Mouse (Mus musculus) heart, adult 18-20 months (tissue): ENCODE results near the gene Lhx5. TPM values are rescaled to one million over a fixed set of nuclear protein-coding genes. Genes with fewer than 3 reads are reported as not detected.
A peak's percentile ranks its signal among the peaks of the same experiment; 100 is the strongest.

Experiments used
- DNase-seq, 2 experiments: peaks; one replicate each; pipeline ENCODE4 v3.0.0; 2021 to 2022; ENCODE audit warnings: mixed read lengths in 1 of 2
- long read RNA-seq, 2 experiments: library from polyadenylated mRNA; stranded (forward); transcript quantifications; one replicate each; pipeline ENCODE4 v2.0.0; 2021
- total RNA-seq, 2 experiments: library from RNA; stranded (reverse); gene quantifications; 2 replicates each; pipeline ENCODE4 v1.2.3; 2021

The Lhx5 gene
- total RNA-seq, result not detected
- long read RNA-seq, experiment 1, result 0 reads
- long read RNA-seq, experiment 2, result 0 reads

DNA sequence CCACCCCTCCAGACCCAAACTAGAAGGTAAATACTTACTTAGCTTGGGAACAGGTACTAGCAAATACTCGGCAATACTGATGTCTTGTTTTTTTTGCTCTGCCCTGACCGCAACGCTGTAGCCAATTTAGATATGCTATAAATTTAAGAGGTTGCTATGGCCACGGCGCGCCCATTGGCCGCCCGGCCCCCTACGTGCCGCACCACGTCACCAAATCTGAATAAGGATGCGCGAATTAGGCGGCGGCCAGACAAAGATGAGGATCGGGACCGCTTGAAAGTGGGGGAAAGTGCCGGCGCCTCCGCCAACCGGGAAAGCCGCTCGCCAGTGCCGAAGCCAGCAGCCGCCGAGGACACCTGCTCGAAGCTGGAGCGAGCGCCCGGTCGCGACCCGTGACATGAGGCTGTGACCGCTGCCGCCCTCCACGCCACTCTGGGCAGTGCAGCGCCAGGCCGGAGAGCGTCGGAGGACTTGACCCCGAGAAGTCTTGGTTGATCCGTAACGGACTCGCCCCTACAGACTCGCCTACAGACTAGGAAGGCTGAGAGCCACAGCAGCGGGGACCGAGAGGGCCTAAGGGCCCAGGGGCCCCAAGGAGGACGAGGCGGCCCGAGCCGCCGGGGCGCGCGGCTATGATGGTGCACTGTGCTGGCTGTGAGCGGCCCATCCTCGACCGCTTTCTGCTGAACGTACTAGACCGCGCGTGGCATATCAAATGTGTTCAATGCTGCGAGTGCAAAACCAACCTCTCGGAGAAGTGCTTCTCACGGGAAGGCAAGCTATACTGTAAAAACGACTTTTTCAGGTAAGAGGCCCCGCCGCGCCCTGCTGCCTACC is at the start of gene Lhx5:
Gene Lhx5 (plus strand): TSS at position 51 of the 837 bp plus-strand sequence.
- no peak for DNase-seq

DNA sequence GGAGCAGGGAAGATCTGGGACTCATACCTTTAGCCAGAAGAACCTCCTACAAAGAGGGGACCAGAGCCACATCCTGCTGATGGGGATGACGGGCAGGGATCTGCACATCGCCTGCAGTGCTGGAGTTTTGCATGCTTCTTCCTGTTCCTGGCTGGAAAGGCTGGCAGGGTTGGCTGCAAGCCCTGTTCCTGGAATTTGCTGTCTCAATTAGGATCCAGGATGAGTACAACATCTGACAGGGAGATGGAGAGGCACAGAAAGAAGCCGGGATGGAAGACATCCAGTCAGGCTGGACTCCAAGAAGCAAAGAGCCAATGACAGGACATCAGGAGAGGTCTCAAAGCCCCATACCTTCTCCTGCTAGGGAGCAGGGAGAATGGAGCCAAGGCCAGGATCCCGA is 45.1 kb upstream of the Lhx5 start:
- DNase-seq, result no peak

DNA sequence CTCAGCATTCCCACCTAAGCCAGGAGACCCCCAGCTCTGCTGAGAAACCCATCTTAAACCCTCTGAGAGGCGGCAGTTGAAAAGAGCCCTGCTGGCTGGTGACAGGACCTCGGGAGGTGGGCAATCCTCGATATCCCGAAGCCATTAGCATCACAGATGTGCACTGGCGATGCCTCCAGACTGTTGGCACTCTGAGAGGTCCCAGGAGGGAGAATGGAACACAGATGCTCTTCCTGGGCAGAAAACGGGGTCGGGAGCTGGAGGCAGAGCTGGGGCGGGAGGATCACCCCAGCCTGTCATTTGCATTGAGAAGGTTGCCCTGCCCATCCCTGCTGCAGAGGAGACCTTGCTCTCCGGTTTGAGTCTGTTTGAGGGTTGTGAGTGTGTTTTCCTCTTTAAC is 42.7 kb upstream of the Lhx5 start:
- no peak for DNase-seq

DNA sequence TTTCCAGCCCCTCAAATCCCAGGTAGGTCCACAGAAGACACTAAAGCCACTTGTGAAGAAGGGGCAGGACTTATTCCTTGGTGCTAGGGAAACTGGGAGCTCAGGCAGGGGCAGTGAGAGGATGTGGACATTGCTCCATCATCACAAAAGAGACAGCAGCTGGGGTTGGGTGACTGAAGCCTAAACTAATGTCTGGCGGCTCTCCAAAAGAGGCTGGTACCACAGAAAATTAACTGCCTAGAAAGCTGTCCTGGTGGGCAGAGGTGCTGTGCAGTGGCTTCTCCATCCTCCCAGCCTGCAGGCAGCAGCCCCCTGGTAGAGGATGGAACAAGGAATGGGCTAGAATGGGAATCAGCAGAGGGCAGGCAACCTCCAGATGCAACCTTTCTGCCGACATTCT is 41.5 kb upstream of the Lhx5 start:
- DNase-seq, result no peak

DNA sequence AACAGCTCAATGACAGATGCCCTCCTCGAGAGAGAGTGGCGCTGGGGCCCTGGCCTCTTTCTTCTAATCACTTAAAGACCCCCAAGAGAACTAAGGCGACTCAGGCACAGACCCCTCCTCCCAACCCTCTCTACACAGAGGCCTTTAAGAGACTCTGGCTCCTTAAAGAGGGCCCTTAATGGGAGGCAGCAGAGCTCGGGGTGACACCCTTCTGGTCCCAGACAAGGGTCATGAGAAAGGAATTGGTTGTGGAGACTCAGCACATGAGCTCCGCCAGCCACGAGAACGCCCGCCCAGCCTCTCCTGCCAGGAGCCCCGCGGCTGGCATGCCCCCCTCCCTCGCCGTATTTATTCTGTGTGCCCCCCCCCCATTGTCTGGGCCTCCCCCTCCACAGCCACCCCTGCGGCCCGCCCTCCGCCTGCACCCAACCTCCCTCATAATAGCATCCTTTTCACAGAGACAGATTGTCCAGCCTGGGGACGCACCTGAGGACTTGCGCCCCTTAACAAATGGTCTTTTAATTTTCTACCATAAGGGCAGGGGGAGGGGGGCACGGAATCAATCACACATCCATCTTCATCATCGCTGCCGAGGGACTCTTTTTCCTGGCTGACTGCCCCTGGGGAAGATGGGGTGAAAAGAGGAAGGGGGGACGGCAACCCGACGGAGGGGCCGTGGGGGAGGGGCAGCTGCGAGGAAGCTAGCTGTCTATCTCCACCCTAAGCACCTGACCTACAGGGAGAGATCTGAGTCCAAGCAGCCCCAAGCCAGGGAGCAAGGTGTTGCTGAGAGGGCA is 37.4 kb upstream of the Lhx5 start:
- no peak for DNase-seq

DNA sequence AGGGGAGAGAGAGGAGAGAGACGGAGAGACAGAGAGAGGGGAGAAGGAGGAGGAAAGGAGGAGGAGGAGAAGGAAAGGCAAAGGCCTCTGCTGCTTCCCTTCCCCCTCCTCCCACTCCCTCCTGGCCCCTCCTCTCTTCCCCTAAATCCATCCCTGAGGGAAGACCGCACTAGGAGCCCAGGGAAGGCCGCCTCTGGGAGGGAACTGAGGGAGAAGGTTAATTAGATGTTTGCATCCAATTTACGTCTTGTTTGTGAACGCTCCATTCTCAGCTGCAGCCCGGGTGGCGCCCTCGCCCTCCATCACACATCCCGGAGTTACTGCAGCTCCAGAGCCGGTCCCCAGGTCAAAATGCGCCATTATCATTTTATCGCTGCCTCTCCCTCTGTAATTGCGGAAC is 33.5 kb upstream of the Lhx5 start:
- DNase-seq, result no peak

DNA sequence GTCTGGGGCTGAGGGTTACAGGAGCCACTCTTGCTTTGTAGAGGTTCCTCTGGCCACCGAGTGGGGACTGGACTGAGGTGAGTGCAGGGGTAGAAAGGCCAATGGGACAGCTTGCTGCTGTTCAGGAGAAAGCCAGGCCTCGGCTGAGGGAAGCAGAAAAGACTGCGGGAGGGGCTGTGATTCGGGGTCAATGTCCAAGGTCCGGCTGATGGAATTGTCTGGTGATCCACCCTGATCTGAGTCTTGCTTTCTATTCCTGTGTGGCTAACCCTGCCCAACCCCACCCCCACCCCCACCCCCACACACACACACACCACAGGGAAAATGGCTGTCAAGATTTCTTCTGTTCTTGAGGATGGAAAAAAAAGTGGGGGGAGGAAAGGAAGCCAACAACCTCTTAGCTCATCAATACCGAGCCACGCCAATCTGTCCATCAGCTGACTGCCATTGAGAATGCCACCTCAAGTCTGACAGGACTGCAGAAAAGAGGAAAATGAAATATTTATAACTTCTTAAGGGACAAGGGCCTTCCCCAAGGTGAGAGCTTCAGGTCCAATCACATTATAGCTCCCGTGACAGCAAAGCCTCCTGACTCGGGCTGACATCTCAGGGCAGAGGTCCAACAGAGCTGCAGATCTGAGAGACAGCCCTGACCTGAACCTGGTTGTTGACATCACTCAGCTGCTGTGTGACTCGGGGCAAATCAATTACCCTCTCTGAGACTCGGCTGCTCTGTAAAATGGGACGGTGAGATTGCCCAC is 26.5 kb upstream of the Lhx5 start:
- DNase-seq, result no peak

DNA sequence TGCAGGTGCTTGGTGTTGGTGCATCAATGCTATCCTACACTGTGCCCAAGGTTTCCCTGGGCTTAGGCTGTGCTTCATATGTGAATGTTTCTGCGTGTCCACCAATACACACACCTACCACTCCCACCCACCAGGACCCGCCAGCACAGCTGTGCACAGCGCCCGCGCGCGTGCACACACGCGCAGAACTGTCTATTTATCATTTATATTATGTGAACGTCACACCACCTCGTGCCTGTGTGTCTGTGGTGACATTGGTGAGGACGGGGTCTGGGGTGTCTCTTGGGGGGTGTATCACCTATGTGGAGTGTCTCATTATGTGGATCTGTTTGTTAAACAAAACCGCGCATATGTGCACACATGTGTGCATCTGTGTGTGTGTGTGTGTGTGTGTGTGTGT is 22.6 kb upstream of the Lhx5 start:
- no peak for DNase-seq

DNA sequence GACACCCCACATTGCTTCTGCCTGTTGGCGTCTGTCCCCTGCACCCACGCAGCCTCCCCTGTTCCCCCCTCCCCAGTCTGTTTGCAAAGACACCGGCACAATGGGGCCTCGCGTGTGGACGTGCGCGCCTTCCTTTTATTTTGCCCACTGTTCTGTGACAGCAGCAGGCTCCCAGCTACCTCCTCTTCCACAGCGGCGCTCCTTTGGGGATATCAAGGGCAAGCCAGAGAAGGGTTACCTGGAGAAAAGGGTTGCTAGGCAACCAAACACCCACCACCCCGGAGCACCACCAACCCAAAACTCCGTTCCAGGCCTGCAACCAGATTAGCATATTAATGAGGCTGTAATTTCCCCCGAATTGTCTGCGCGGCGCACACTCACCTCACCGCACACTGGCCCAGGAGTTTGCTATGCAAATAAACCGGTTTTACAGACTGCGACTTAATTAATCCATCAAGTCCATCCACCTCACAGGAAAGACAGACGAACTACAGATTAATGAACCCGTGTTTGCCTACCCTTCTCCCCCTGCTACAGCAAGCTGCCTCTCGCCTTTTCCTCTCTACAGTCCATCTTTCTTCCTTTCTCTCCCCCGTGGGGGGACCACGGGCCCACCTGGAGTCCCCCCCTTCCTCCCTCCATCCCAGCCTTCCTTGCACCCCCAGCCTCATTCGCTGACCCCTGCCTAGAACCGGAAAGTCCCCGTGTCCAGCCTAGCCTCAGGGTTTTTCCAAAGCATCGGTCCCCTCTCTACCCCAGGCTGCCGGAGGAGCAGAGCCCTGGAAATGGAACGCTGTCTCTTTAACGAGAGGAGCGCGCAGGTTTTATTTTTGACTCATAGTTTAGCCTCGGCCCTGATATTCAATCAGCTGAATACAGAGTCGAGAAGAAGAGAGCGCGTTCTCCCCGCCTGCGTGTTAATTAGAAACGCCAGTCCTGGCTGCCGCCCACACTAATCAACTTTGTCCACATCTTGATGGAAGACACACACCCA is 21.8 kb upstream of the Lhx5 start:
- DNase-seq, result no peak

DNA sequence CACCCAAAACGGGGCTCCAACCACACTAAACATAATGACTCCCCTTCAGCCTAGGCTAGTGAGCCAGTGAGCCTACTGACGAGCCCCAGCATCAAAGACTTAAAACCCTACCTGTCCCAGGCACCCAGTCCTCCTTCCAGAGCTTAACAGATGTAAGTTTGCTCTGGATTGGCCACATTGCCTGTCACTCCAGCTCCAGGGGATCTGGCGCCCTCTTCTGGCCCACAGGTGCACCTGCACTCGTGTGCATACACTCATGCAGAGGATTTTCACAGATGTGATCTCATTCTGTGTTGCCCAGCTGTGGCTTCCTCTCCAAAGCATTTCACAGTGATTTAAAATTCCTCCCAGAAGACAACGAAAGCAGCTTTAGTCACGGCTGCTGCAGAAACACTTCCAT is 18.1 kb upstream of the Lhx5 start:
- no peak for DNase-seq

DNA sequence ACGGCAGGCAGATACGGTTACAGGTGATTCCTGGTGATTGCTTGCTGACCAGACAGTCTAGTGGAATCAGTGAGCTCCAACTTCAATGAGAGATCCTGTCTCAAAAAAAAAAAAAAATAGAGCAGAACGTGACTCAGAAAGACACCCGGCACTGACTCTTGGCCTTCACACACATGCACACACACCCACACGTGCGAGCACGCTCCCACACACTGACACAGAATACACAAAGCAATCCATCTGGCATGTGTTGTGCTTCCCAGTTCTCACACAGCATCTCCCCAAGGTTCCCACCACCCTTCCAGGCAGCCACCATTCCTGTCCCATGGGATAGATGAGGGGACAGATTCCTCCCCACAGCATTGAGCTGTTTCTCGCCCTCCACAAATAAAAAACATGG is 11.4 kb upstream of the Lhx5 start:
- no peak for DNase-seq

DNA sequence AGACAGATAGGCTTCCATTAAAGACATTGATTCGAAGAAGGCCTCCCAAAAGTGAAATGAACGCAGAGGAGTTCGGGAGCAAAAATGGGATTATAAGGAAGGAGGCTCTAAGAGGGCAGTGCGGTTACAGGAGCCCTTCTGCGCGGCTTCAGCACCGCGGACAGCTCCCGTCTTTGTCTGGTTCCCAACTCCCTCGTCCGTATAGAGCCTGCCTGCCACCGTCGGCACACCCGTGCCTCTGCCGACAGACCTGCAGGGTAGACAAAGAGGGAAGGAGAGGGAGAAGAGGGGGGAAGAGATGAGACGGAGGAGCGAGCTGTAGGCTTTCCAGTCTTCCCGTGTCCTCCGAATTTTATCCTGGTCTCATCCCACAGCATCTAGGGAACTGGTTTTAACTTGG is 7.5 kb upstream of the Lhx5 start:
- peak; percentile 41 to 76 for DNase-seq

DNA sequence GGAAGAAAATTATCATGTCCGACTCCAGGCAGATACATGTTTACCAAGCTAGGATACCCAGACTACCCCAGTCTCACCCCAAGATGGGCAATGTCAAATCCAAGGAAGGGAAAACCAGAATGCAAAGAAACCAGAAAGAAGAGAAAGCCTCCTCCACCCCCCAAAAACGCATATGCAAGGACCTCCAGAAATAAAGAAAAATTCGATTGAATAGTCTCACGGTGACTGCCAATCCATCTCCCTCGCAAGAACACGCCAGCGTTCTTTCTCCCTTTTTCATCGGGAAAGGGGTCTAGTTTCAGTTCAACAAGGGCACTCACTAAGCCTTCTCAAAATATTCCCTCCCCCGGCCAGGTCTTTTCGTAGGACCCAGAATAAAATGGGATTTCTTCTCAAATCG is 6.8 kb upstream of the Lhx5 start:
- no peak for DNase-seq

DNA sequence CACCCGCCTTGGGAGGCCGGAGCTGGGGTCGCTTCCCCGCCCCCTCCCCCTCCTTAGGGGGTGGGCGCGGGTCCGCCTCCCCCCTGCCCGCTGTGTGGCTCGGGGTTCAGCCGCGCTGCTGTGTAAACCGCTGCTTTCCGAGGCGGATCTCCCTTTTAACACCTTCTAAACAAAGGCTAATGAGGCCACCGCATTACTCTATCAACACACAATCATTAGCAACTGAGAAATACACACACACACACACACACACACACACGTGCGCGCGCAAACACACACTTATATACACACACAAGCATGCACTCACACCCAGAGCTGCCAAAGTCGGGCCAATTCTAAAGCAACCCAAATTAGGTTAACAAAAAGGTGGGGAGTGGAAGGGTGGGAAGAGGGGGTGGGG is 5.8 kb upstream of the Lhx5 start:
- no peak for DNase-seq

DNA sequence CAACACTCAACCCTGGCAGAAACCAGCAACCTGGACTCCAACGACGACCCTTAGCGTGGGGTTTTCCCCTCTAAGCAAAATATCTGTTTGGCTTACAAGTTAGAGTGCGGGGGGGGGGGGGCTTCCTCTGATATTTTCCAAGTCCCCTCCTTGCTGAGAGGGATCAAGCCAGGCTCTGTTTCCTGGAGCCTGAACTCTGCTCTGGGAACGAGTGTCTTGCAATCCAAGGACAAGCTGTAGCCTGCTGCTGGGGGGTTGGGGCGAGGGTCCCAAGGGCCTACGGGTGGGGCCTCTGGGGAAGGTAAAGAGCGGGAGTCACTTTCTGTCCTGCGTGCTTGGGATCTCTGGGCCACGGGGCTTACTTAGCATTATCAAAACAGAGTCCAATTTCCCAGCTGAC is 4.9 kb upstream of the Lhx5 start:
- no peak for DNase-seq

DNA sequence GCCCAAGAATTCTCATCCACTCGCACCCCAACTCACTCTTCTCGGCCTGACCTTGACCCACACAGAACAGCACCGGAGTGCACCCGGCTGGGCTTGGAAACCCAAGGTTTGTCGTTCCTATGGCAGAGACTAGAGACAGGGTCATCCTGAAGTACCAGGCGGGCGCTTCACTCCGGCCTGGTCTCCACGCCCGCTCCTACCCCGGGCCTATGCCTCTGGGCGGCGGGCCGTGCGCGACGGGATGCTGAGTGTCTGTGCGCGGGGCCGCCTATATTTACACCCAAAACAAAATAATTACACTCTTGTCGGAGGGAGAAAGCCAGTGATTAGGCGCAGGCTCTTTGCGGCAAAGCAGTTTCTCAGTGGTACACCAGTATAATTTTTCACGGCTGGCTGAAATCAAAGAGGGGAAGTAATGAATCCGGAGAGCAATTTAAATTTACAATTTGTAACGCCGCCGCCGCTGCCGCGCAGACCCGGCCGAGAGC is 4.0 kb upstream of the Lhx5 start:
- DNase-seq, result no peak

DNA sequence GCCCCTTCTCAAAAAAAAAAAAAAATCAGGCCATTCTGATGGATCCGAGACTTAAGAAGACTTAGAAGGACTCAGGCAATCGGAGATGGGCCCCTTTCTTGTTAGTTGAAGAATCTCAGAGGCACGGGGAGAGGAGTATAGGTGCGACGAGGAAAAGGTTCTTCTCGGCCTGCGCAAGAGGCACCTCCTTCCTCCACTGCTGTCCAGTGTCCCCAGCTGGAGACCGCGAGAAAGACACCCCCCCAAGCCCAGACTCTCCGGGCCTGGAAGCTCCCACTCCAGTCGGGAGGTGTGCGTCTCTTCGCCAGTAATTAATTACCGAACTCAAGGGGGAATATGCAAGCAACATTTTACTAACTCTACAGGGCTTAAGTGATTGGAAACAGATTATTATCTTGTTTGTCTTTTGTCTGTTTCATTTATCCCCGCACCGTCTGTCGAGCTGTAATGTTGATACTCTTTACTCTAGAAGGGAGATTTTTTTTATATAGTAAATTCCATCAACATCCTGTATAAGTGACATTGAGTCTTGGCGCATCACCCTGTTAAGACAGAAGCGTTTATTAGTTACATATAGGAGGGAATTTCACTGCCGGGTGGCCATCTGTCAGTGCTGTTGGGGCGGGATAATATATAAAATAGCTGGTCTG is 3.2 kb upstream of the Lhx5 start:
- DNase-seq, result no peak

DNA sequence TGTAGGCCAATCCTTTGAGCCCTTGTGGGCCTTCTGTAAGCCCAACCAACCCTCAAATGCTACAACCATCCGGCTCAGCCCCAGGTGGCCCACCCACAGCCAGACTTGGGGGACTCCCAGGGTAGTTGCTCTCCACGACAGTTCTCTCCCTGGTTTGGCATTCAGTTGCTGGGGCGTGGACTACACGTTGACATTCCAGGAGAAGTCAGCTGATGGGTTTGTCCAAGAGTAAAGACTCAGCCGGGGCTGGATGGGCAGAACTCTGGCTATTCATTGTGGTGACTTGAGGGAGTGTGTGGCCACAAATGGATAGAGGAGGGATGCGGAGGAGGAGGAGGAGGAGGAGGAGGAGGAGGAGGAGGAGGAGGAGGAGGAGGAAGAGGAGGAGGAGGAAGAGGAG is 2.5 kb upstream of the Lhx5 start:
- DNase-seq, result no peak

DNA sequence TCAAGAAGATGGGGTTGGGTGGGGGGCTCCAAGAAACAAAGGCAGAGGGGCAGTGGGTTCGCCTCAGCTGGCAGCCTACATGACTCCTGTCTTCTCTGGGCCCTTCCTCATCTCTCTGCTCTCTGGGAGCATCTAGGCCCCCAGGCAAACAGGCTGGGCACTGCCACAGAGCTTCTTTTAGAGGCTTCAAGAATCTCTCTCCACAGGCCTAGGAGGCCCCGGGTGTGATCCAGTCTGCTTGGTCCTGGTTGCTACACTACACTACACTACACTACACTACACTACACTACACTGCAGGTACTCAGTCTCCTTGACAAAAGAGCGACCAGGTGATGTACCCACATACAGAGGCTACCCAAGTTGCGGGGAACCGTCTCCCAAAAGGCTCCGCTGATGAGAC is 1.8 kb upstream of the Lhx5 start:
- DNase-seq, result no peak

DNA sequence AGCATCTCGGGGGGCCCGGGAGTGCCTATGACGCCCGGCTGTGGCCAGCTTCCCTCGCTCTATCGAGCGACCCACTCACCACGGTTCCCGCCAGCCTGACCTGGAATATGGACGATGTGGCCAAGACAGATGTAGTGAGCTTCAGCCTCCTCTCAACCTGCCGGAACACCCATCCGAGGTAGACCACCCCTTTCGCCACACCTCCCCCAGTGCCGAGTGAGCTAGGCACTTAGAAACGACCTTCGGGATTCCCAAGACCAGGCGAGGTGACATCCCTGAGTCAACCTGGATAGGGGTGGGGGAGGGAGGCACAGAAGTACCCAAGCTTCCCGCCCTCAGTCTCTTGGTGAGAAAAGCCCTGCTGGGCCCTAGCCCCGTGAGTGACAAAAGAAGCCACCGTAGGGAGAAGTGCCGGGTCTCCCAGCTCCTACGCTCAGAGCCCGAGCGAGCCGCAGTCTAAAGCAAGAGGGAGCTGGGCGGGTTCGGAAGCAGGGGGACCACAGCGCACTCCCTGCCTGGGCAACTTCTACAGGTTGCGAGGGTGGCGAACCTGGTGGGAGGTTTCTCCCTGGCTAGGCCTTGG is 407 bp upstream of the Lhx5 start:
- no peak for DNase-seq
